Mouse (Mus musculus) liver, embryonic 15.5 days (tissue): Measurements from ENCODE around the gene Xcl1. TPM values are rescaled to one million over a fixed set of nuclear protein-coding genes. Genes with fewer than 3 reads are reported as not detected.

Source experiments
- ATAC-seq: fragments of 200-750 bp; cut with Nextera tagmentation; 2 replicates; pipeline ENCODE4 v1.8.0; 2017; ENCODE audit warnings: moderate number of reproducible peaks, mild to moderate bottlenecking, moderate library complexity; ENCODE audit not compliant: insufficient read depth
- H3K27ac ChIP-seq: fragments of 300-500 bp; sonication (generic); replicated peaks from 2 replicates; pipeline ENCODE4 v1.5.1; 2015; ENCODE audit warnings: mild to moderate bottlenecking, inconsistent platforms
- H3K27me3 ChIP-seq: fragments of 300-500 bp; sonication (generic); 2 replicates; pipeline ENCODE4 v1.6.1; 2015; ENCODE audit warnings: mild to moderate bottlenecking, inconsistent platforms
- H3K36me3 ChIP-seq: fragments of 300-500 bp; sonication (generic); replicated peaks from 2 replicates; pipeline ENCODE4 v1.6.1; 2015; ENCODE audit warnings: moderate library complexity, mild to moderate bottlenecking, inconsistent platforms
- H3K4me1 ChIP-seq: fragments of 300-500 bp; sonication (generic); replicated peaks from 2 replicates; pipeline ENCODE4 v1.6.1; 2015; ENCODE audit warnings: inconsistent platforms
- H3K4me2 ChIP-seq: fragments of 300-500 bp; sonication (generic); 2 replicates; pipeline ENCODE4 v1.6.1; 2015; ENCODE audit warnings: moderate library complexity, mild to moderate bottlenecking, inconsistent platforms
- H3K4me3 ChIP-seq: fragments of 300-500 bp; sonication (generic); replicated peaks from 2 replicates; pipeline ENCODE4 v1.5.1; 2015; ENCODE audit warnings: mild to moderate bottlenecking, inconsistent platforms
- H3K9ac ChIP-seq: fragments of 300-500 bp; sonication (generic); 2 replicates; pipeline ENCODE4 v1.6.1; 2015; ENCODE audit warnings: moderate library complexity, mild to moderate bottlenecking, inconsistent platforms
- H3K9me3 ChIP-seq: fragments of 300-500 bp; sonication (generic); replicated peaks from 2 replicates; pipeline ENCODE4 v1.6.1; 2016; ENCODE audit warnings: inconsistent platforms
- WGBS: fragments of 180-500 bp; shearing (Covaris S2); methylation state at CpG from one replicate; pipeline ENCODE4 v1.1.7; 2015; ENCODE audit warnings: mixed read lengths; ENCODE audit not compliant: insufficient replicate concordance; 5-methylcytosine and 5-hydroxymethylcytosine counted together
- polyA plus RNA-seq: library from polyadenylated mRNA; unstranded; fragments of >200 nt; fragmentation: Nextera tagmentation; extraction: Ambion mirVana; gene quantifications from 2 replicates; pipeline ENCODE4 v1.2.1, GENCODE M21; 2015

Xcl1 gene
- polyA plus RNA-seq, 1 experiment from 2014 or later: not detected

DNA sequence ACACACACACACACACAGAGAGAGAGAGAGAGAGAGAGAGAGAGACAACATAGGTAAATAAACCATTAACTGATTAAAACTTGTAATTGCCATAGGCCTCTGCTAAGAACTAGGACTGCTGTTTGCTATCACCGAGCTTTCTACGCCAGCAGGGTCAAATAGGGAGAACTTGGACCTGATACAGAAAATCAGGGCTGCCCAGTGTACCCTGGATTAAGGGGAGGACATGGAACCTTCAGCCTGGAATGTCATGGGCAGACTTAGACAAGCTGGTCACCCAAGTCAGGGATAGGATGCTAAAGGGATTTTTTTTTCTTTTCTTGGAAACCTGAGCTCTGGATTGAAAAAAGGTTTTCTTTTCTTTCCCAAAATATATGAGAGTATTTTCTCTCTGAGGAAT, 35.1 kb downstream of the Xcl1 start:
- no peak for ATAC-seq
- Histone ChIP-seq H3K27me3 (peaks cover 17% of the 10 kb centered on the region), H3K36me3 (no peaks in the 10 kb centered on the region), H3K27ac (no peak overlapping the region), H3K4me2 (no peak overlapping the region), H3K4me3 (no peak overlapping the region), H3K9me3 (no peaks in the 10 kb centered on the region), H3K4me1 (no peaks in the 10 kb centered on the region), H3K9ac (no peak overlapping the region)
- WGBS: 64% methylated on average over 2 of the region's 2 CpGs

DNA sequence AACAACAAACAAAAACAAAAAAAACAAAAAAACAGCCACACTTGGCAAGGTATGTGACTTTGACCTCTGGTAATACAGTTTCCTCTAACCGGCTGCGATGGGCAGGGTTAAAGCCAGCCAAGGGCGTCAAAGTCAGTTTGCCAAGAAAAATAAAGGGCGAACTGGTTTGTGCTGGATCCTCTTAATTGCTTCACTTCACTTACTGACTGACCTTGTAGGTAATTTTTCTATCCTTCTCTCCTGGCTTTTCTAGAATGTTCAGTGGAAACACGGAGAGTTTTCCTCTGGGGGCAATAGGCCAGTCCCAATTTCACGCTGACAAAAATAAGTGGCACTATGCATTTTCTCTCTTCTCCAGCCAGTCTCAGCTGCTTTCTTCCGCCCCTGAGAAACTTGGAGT, 35.8 kb downstream of the Xcl1 start:
- no peak overlapping the region for H3K9ac ChIP-seq
- H3K27me3 ChIP-seq: peaks cover 17% of the 10 kb centered on the region
- no peak for ATAC-seq
- 28% methylated on average over 7 of the region's 7 CpGs for WGBS
- H3K4me1 ChIP-seq: no peaks in the 10 kb centered on the region
- H3K4me3 ChIP-seq: peak overlapping the region; percentile 45; the same call in 1 of the 2 replicates
- H3K27ac ChIP-seq: no peak overlapping the region
- no peaks in the 10 kb centered on the region for H3K36me3 ChIP-seq
- peak overlapping the region; percentile 64 for H3K4me2 ChIP-seq
- no peaks in the 10 kb centered on the region for H3K9me3 ChIP-seq

DNA sequence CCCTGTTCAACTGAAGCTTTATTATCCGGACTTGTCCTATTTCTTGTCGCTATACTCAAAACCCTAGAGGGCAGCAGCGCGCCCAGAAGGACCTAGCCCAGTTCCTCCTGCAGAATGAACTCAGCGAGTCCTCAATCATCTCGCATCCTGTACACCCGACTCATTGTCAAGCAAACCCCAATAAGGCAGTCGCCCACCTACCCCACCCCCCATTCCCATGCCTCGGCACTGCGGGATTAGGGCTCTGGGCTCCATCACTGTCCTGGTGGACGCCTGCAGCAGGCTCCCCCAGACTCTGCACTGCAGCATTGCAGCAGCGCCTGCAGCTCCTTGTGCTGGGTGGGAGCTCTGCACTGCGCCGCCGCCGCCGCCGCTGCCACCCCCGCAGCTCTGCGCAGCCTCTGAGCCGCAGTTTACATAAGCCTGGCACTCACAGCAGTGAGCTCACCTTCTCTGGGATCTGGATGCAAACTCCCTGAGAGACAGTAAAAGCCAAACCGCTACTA, 36.4 kb downstream of the Xcl1 start:
- ATAC-seq: 0 out of 2 replicates have a peak, but pooled peaks have one; percentile 34
- H3K4me3 ChIP-seq: peak overlapping the region; percentile 45
- no peaks in the 10 kb centered on the region for H3K9me3 ChIP-seq
- H3K36me3 ChIP-seq: no peaks in the 10 kb centered on the region
- no peak overlapping the region for H3K9ac ChIP-seq
- under 1% methylated on average over 22 of the region's 22 CpGs for WGBS
- H3K4me2 ChIP-seq: peak overlapping the region; percentile 64
- H3K27ac ChIP-seq: no peak overlapping the region
- no peaks in the 10 kb centered on the region for H3K4me1 ChIP-seq
- H3K27me3 ChIP-seq: peaks cover 17% of the 10 kb centered on the region

DNA sequence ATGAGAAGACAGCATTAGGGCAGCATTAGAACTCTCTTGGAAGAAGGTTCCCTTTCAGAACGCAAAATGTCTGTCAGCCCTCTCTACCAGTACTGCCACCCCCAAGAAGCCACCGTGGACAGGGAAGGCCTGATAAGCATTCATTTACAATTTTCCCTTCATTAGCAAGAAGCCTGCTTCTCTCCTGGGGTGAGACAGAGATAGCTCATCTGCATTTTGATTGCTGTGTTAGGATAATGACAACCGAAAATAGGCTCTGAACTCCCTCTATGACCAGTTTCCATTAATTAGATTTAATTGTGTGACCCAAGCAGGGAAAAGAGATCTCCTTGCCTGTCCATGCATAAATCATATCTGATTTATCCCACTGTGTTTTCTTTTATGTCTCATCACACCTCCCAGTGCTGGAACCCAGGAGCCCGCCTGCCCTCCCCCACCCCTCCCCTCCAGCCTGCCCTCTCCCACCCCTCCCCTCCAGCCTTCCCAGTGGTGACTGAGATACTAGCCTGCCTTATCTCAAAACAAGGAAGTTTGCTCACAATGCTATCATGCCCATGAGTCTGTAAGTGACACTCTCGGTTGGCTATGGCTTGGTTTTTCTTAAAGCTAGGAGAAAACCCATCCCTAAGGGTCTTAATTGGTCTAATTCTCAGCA, 38.0 kb downstream of the Xcl1 start:
- no peak overlapping the region for H3K9ac ChIP-seq
- 22% methylated on average over 5 of the region's 5 CpGs for WGBS
- no peak for ATAC-seq
- no peak overlapping the region for H3K4me3 ChIP-seq
- peaks cover 17% of the 10 kb centered on the region for H3K27me3 ChIP-seq
- H3K4me1 ChIP-seq: no peaks in the 10 kb centered on the region
- H3K9me3 ChIP-seq: no peaks in the 10 kb centered on the region
- H3K27ac ChIP-seq: no peak overlapping the region
- no peak overlapping the region for H3K4me2 ChIP-seq
- H3K36me3 ChIP-seq: no peaks in the 10 kb centered on the region

DNA sequence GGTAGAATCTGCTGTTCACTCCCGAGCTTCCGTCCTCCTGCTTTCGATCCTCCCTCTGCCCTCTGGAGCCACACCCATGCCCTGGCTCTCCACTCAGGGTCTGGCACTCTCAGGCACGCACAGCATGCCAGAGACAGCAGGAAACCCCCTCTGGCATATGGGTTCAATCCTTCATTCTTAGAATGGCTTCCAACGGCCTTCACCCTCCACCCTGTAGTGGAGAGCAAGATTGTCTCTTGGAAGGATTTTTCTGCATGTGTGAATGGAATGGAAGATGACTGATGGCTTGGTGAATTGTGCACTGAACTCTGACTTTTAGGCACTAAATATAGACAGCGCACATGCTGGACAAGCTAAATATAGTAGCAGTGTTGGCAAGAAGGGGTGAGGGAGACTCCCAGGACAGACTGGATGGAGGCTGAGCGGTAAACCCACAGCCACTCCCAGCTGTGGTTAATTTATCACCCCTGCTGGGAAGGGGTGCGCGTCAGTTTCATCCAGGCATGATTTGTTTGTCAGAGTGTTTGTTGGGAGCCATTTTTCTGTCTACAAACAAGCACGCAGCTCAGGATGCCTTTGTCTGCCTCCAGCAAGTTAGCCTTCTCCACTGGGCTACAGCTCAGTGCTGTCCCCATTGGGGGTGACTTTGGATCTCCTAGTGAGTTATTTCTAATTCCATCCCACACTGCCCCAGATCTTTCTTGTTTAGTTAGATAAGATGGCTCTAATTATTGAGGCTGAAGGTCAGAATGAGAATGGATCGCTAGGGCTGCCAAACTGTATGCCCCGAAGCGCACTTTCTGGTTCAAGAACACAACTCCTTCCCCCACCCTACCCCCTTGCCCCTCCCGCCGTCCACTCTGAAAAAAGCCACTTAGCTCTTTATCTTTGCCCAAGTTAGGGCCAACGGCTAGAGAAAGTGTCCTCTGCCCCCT, 38.8 kb downstream of the Xcl1 start:
- H3K4me2 ChIP-seq: no peak overlapping the region
- H3K4me1 ChIP-seq: no peaks in the 10 kb centered on the region
- H3K9me3 ChIP-seq: no peaks in the 10 kb centered on the region
- H3K9ac ChIP-seq: no peak overlapping the region
- no peak for ATAC-seq
- H3K4me3 ChIP-seq: no peak overlapping the region
- H3K36me3 ChIP-seq: no peaks in the 10 kb centered on the region
- 45% methylated on average over 16 of the region's 16 CpGs for WGBS
- peaks cover 17% of the 10 kb centered on the region for H3K27me3 ChIP-seq
- H3K27ac ChIP-seq: no peak overlapping the region

DNA sequence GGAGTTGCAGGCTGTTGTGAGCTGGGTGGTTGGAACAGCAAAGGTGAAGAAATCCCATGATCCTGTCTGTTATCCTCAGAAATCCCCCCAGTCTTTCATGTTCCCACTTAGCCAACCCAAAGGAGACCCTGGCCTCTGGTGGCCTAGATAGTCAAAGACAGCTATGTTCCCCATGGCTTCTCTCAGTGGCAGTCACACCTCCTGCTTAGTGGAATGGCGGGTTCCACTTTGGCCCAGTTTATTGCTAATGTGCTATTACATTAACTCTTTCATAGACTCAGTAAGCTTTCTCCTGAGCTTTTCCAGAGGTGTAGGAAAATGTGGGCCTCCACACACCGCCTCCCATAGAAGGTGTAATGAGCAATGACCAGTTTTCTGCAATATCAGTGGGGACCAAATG, 39.5 kb downstream of the Xcl1 start:
- Histone ChIP-seq H3K4me1 (no peaks in the 10 kb centered on the region), H3K9me3 (no peaks in the 10 kb centered on the region), H3K9ac (no peak overlapping the region), H3K4me2 (no peak overlapping the region), H3K36me3 (no peaks in the 10 kb centered on the region), H3K27me3 (peaks cover 17% of the 10 kb centered on the region), H3K4me3 (no peak overlapping the region), H3K27ac (no peak overlapping the region)
- no peak for ATAC-seq
- 58% methylated on average over 2 of the region's 2 CpGs for WGBS

DNA sequence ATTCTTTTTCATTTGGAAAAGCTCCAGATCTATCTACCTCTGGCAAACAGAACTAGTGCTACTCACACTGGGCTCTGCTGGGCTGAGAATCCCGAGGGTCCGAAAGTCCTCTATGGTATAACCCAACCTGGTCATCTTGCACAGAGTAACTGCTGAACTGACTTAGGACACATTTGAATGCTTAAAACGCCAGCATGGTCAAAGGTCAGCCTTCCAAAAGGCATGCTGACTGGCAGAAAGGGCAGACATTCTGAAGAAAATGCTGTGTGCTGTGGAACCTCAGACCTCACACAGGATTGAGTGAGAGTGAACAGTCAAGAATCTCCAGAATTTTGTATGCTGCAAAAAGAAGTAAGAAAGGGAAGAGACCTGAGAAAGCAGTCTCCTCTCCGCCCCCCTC, 45.0 kb downstream of the Xcl1 start:
- Histone ChIP-seq H3K27me3 (no peaks in the 10 kb centered on the region), H3K27ac (no peak overlapping the region), H3K4me2 (no peak overlapping the region), H3K4me1 (no peaks in the 10 kb centered on the region), H3K9me3 (no peaks in the 10 kb centered on the region), H3K4me3 (no peak overlapping the region), H3K36me3 (no peaks in the 10 kb centered on the region), H3K9ac (no peak overlapping the region)
- ATAC-seq: no peak
- WGBS: 55% methylated on average over 4 of the region's 4 CpGs

DNA sequence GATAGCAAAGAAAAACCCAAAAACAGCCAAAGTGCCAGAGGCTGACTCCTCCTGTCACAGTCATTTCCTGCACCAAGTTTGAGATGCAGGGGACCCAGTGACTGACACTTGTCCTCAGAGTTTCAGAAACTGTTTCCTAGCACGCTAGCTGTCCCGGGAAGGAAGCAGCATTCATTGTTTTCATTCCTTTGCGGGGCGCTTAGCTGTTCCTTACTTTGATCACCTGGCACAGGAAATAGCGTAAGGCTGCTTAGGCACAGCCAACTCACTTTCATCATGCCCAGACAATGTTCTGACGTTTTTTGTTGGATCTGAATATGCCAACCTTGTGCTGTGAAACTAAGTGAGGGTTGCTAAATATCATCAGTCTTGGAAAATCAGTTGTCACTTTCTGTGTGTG, 46.8 kb downstream of the Xcl1 start:
- Histone ChIP-seq H3K36me3 (no peaks in the 10 kb centered on the region), H3K9ac (no peak overlapping the region), H3K4me2 (no peak overlapping the region), H3K4me1 (no peaks in the 10 kb centered on the region), H3K9me3 (no peaks in the 10 kb centered on the region), H3K27ac (no peak overlapping the region), H3K27me3 (no peaks in the 10 kb centered on the region), H3K4me3 (no peak overlapping the region)
- WGBS: 33% methylated on average over 6 of the region's 6 CpGs
- no peak for ATAC-seq

DNA sequence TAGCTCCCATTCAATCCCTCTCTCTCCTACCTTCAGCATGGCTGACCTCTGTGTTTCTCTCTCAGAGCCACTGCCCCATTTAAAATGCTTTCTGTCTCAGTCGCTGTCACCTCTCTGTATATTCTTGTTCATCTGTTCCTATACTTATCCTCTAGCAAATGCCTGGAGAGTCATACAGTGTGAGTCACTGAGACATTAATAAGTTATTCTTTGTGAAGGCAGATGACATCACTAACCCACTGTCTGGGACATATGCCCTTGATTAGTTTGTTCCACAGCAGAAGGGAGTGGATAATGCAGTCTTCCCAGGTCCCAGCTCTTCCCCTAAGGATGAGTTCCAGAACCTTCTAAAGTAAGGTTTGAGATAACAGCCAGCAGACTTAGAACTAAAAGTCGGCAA, 47.6 kb downstream of the Xcl1 start:
- no peak for ATAC-seq
- Histone ChIP-seq H3K9me3 (no peaks in the 10 kb centered on the region), H3K27me3 (no peaks in the 10 kb centered on the region), H3K36me3 (no peaks in the 10 kb centered on the region), H3K9ac (no peak overlapping the region), H3K27ac (no peak overlapping the region), H3K4me1 (no peaks in the 10 kb centered on the region), H3K4me3 (no peak overlapping the region), H3K4me2 (no peak overlapping the region)
- WGBS: 62% methylated on average over 2 of the region's 2 CpGs

DNA sequence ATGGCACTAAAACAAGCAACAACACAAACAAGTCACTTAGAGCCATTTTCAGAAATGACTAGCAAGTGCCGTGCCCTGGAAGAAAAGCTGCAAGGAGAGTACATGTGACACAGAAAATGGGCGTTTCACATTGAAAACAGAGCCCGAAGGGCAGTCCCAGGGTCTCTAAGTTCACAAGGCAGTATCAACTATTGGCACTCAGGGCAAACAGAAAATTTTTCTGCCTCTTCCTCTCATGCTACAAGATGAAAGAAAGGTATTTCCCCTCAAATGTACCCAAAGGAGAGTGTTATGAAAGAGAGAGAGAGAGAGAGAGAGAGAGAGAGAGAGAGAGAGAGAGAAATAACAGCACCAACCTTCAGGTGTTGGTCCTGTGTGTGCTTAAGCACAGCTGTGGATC, 53.4 kb downstream of the Xcl1 start:
- 39% methylated on average over 3 of the region's 3 CpGs for WGBS
- no peaks in the 10 kb centered on the region for H3K27me3 ChIP-seq
- no peak overlapping the region for H3K9ac ChIP-seq
- no peak overlapping the region for H3K4me3 ChIP-seq
- H3K4me1 ChIP-seq: no peaks in the 10 kb centered on the region
- H3K4me2 ChIP-seq: no peak overlapping the region
- no peak overlapping the region for H3K27ac ChIP-seq
- no peaks in the 10 kb centered on the region for H3K36me3 ChIP-seq
- no peak for ATAC-seq
- H3K9me3 ChIP-seq: no peaks in the 10 kb centered on the region
